Mouse (Mus musculus) kidney, adult 2 months (tissue): ENCODE data around the gene Wnt7b. TPM values are rescaled to one million over a fixed set of nuclear protein-coding genes. Genes with fewer than 3 reads are reported as not detected.

Experiments
- DNase-seq: peaks from one replicate; pipeline ENCODE4 v3.0.0; 2021
- H3K27ac ChIP-seq: fragments of 200-500 bp; 2 replicates; pipeline ENCODE4 v1.5.1; 2012; ENCODE audit warnings: low read depth, low read length, control low read depth, inconsistent platforms; ENCODE audit not compliant: insufficient read depth
- H3K27me3 ChIP-seq: fragments of 200-500 bp; replicated peaks from 2 replicates; pipeline ENCODE4 v1.6.1; 2012; ENCODE audit warnings: mild to moderate bottlenecking, moderate library complexity, low read length, inconsistent platforms; ENCODE audit not compliant: control insufficient read depth, insufficient read depth
- H3K36me3 ChIP-seq: fragments of 200-500 bp; 2 replicates; pipeline ENCODE4 v1.6.1; 2012; ENCODE audit warnings: mild to moderate bottlenecking, moderate library complexity, low read length, inconsistent platforms; ENCODE audit not compliant: control insufficient read depth, insufficient read depth
- H3K4me1 ChIP-seq: fragments of 200-500 bp; 2 replicates; pipeline ENCODE4 v1.6.1; 2011; ENCODE audit warnings: low read length; ENCODE audit not compliant: control insufficient read depth, insufficient read depth
- H3K4me3 ChIP-seq: fragments of 200-500 bp; 2 replicates; pipeline ENCODE4 v1.5.1; 2011; ENCODE audit warnings: mild to moderate bottlenecking, low read depth, low read length, control low read depth; ENCODE audit not compliant: insufficient read depth
- CTCF ChIP-seq: fragments of 200-500 bp; conservative IDR thresholded peaks from 2 replicates; pipeline ENCODE4 v1.5.1; 2011; ENCODE audit warnings: low read depth, mild to moderate bottlenecking, control low read depth, low read length, moderate library complexity, mixed read lengths; ENCODE audit not compliant: insufficient read depth, insufficient read length
- POLR2A ChIP-seq: fragments of 200-500 bp; IDR thresholded peaks from one replicate; pipeline ENCODE4 v1.6.1; 2011; ENCODE audit warnings: low read depth, low read length, control low read depth
- WGBS: fragments of 180-500 bp; shearing (Covaris S2); methylation state at CpG from one replicate; pipeline ENCODE4 v1.1.7; 2018; 5-methylcytosine and 5-hydroxymethylcytosine counted together
- polyA plus RNA-seq: library from polyadenylated mRNA; depleted of rRNA; stranded (reverse); fragments of >200 nt; gene quantifications from 2 replicates; pipeline ENCODE4 v1.2.3, GENCODE M21; 2012

The Wnt7b gene
- polyA plus RNA-seq, 1 experiment = 12.8 TPM

- Histone ChIP-seq H3K4me1 (peaks cover 3% of the 10 kb centered on the region), H3K27ac (no peak overlapping the region), H3K4me3 (peak overlapping the region; percentile 31), H3K36me3 (no peaks in the 10 kb centered on the region), H3K27me3 (no peaks in the 10 kb centered on the region)
- 59% methylated on average over 17 of the region's 17 CpGs for WGBS
- TF ChIP-seq POLR2A (no peak), CTCF (no peak)
- DNase-seq = no peak
These were observed 23.8 kb upstream of the Wnt7b start for GRCm38 (mm10) chr15:85605962-85606610.

GRCm38 (mm10) chr15:85604938-85605337 lies 22.7 kb upstream of the Wnt7b start:
- no peak overlapping the region for H3K27ac ChIP-seq
- WGBS = 83% methylated on average over 8 of the region's 8 CpGs
- TF ChIP-seq POLR2A (no peak), CTCF (no peak)
- no peak overlapping the region for H3K4me3 ChIP-seq
- 0 out of 2 replicates have a peak, but pooled peaks cover 6% of the 10 kb centered on the region for H3K4me1 ChIP-seq
- H3K27me3 ChIP-seq = no peaks in the 10 kb centered on the region
- no peaks in the 10 kb centered on the region for H3K36me3 ChIP-seq
- DNase-seq = no peak

GRCm38 (mm10) chr15:85604507-85604906 lies 22.2 kb upstream of the Wnt7b start:
- no peak for DNase-seq
- 81% methylated on average over 4 of the region's 4 CpGs for WGBS
- Histone ChIP-seq H3K4me1 (0 out of 2 replicates have a peak, but pooled peaks cover 6% of the 10 kb centered on the region), H3K27ac (no peak overlapping the region), H3K4me3 (no peak overlapping the region), H3K36me3 (no peaks in the 10 kb centered on the region), H3K27me3 (no peaks in the 10 kb centered on the region)
- no peak for TF ChIP-seq CTCF
- no peak for TF ChIP-seq POLR2A

GRCm38 (mm10) chr15:85603422-85603821 lies 21.1 kb upstream of the Wnt7b start:
- 44% methylated on average over 5 of the region's 5 CpGs for whole genome bisulfite sequencing
- no peak for TF ChIP-seq CTCF
- TF ChIP-seq POLR2A = no peak
- Histone ChIP-seq H3K4me3 (no peak overlapping the region), H3K27me3 (no peaks in the 10 kb centered on the region), H3K4me1 (0 out of 2 replicates have a peak, but pooled peaks cover 6% of the 10 kb centered on the region), H3K36me3 (no peaks in the 10 kb centered on the region), H3K27ac (no peak overlapping the region)
- DNase-seq = peak; percentile 69

- TF ChIP-seq POLR2A (no peak), CTCF (no peak)
- Histone ChIP-seq H3K4me3 (no peak overlapping the region), H3K27ac (no peak overlapping the region), H3K4me1 (0 out of 2 replicates have a peak, but pooled peaks cover 6% of the 10 kb centered on the region), H3K36me3 (no peaks in the 10 kb centered on the region), H3K27me3 (no peaks in the 10 kb centered on the region)
- 81% methylated on average over 6 of the region's 6 CpGs for WGBS
- no peak for DNase-seq
These were observed 20.5 kb upstream of the Wnt7b start for GRCm38 (mm10) chr15:85602733-85603132.

- Histone ChIP-seq H3K4me1 (0 out of 2 replicates have a peak, but pooled peaks cover 6% of the 10 kb centered on the region), H3K27ac (no peak overlapping the region), H3K36me3 (no peaks in the 10 kb centered on the region), H3K4me3 (no peak overlapping the region), H3K27me3 (no peaks in the 10 kb centered on the region)
- 96% methylated on average over 5 of the region's 5 CpGs for WGBS
- TF ChIP-seq CTCF (no peak), POLR2A (no peak)
- no peak for DNase-seq
These were observed 19.7 kb upstream of the Wnt7b start for GRCm38 (mm10) chr15:85602021-85602420.

- H3K4me1 ChIP-seq = 0 out of 2 replicates have a peak, but pooled peaks cover 6% of the 10 kb centered on the region
- peak overlapping the region; percentile 37 for H3K27ac ChIP-seq
- no peak for TF ChIP-seq CTCF
- no peak for TF ChIP-seq POLR2A
- H3K27me3 ChIP-seq = no peaks in the 10 kb centered on the region
- whole genome bisulfite sequencing = 71% methylated on average over 4 of the region's 4 CpGs
- no peaks in the 10 kb centered on the region for H3K36me3 ChIP-seq
- no peak for DNase-seq
- H3K4me3 ChIP-seq = no peak overlapping the region
These were observed 18.9 kb upstream of the Wnt7b start for GRCm38 (mm10) chr15:85601202-85601601.
